Mouse (Mus musculus) lung, postnatal 10 days (tissue): ENCODE measurements at regions not wholly inside any gene's neighbourhood (a gene's known extent, or its start where the extent isn't known, plus 50 kb on each side); places are given as distances from the start of the nearest gene placed in this dataset.

ENCODE experiments used
- DNase-seq: peaks from one replicate; pipeline ENCODE4 v3.0.0; 2021

DNA sequence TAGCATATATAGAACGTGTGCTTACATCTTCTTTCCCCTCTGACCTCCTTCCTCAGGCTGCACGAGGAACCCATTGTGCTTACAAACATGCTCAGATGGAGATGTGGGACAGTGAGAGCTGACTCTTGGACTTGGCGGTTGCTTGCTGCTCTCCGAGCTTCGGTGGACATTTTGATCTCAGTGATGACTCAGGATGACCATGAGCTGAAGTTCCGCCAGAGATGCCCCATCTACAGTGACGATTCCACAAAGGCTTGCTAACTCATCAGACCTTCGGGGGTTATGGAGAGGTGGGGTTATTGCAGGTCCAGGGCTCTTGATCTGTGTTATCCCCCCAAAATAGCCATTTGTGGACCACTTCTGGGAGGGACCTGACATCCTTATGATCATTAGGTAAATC lies 111.8 kb upstream of the Kazn start:
- DNase-seq: no peak

DNA sequence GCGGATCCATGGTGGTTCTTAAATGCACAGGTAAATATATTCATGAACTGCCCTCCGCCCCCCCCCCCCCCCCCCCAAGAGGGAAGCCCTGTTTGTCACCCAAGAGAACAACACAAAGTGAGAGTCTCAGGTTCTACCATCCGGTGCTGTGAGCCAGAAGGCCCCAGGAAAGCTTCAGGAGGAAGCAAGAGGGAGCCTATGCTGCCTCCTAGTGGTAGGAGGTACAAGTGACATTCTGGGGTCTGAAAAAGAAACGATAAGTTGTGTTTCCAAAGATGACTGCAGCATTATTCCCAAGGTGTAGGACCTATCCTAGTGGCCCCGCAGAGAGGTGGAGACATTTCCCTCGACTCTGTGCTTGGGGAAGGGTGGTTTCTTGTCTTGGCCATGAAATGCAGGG lies 109.7 kb upstream of the Kazn start:
- peak; percentile 57 for DNase-seq

DNA sequence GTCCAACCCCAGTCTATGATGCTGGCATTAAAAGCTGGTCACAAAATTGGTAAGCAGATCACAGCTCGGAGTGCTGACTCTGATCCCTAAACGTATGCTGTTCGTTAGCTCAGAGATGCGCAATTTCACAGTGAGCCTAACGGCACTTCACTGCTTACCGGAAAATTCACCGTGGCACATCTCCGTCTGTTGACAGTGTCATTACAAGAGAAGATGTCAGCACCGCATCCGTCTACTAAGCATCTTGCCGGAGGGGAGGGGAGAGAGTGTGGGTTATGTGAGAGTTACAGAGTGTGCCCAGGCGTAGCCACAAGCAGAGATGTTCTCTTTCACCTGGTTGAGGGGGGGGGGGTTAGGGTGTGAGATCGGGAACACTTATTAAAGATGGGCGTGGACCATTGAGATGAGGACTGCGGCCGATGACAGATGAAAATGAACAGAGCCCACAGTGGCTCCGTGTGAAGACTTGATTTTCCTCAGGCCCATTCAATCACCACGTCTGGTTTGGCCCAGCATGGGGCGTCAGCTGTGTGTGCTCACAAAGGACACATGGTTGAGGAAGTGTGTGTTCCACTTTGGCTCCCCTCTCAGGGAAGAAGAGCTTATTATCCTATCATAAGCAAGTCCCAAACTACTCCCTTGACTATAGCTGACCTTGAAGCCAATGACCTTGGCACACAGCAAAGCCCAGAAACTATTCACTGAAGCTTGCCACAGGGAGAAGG lies 103.4 kb upstream of the Kazn start:
- DNase-seq: no peak

DNA sequence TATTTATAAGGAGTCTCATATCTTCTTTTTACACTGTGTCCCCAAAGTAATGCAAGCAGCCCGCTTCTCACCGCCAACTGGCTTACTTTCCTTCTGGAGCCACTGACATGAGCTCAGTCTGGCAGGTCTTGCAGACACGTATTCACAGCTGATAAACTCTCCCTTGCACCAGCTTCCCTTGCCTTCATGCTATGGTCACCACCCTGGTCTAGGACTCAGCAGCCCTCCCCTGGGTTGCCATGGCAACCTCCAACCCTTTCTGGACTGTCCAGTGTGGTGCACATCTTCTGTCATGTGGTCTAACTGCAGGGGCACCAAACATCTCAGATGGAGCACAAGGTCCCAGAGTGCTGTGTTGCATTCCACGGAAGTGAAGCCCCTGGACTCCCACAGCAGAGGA lies 102.1 kb upstream of the Kazn start:
- DNase-seq: no peak

DNA sequence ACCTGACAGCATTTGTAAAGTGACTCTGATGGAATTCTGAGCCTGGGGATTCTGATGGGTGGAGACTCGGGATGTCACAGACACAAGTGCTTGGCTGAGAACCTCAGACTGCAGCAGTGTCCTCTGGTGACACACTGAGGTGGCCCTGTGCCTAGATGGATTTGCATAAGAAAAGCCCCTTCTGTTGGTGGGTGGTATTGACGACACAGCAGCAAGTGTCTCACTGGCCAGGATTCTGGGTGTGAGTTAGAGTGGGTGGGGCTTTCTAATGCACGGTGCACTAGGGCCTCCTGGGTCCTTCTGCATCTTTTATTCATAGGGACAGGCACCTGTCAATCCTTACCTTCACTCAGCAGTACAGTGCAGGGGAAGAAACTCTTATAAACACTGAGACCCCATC lies 100.9 kb upstream of the Kazn start:
- peak; percentile 48 for DNase-seq

DNA sequence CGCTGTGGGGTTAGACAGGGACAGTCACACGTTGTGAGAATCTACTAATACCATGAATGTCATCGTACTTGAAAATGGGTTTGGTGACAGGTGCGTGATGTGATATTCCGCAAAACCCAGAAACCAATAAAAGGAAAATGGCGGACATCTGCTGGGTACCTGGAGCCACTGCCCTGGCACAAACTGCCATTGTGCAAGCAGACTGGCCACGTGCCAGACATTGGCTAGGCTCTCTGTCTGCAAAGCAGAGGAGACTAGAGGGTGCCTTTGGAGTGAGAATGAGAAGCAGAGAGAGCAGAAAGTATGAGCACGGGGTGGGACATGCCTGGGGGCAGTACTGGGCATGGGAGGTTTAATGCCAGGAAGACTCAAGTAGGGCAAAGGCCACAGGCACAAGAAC lies 98.5 kb upstream of the Kazn start:
- peak; percentile 24 for DNase-seq

DNA sequence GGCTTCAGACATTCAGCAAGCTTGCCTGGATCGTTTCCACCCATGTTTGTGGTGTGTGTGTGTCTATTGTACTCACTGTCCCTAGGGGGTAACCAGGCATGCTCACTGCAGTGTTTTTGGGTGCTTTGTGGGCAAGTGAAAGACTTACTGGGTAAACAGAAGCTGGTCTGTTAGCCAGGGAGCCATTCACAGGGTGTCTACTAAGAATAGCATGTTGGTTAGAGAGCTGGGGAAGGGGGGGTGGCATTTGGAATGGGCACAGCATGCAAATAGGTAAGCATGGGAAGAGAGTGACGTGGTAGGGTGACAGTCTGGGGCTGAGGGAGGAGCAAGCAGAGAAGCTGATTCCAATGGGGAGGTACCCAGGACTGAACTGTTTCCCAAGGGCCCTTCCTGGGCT lies 97.7 kb upstream of the Kazn start:
- DNase-seq: no peak

DNA sequence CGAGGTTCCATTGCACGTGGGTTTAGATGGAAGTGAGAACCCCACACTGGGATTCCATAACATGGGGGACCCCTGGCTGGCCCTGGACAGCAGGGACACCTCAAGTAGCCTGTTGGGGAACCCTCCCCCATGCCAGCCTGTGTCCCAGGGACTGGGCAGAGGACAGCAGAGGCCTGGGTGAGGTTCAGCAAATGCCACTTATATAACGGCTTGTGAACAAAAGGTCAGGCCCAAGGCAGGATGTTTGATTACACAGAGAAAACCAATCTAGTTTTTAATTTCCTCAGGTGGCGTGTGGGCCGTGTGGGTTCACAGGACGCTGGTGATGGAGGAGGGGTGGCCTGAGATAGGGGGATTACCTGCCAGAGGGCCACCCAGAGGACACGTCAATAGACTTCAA lies 94.9 kb upstream of the Kazn start:
- DNase-seq: no peak

DNA sequence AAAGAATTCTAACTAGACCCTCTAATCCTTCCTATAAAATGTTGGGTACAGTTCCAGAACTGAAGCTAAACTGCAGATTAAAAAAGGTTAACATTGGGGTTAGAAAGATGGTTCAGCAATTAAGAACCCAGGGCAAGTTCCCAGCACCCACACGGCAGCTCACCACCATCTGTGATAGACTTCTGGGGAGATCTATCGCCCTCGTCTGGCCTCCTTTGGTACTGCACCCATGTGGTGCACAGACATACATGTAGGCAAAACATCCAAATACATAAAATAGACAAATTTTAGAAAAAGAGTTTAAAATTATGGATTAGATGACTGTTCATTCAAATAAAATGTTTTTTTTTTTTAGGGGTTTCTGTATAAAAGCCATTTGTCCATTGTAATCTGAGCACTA lies 91.4 kb upstream of the Kazn start:
- DNase-seq: no peak

DNA sequence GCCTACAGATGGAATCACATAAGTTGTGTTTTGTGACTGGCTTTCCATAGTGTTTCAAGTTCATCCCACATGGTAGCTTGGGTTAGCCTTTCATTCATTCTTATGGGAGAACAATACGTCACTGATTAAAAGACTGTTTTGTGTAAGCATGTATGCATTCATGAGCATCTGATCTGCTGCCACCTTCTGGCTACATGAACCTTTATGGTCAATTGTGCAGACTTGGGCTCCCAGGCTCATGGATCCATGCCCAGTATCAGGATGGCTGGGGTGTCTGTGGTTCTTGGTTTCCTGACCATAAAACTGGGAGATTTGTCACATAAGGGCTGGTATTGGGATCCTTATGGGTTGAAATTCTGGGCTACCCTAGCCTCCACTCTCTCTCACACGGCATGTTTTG lies 90.4 kb upstream of the Kazn start:
- DNase-seq: no peak

DNA sequence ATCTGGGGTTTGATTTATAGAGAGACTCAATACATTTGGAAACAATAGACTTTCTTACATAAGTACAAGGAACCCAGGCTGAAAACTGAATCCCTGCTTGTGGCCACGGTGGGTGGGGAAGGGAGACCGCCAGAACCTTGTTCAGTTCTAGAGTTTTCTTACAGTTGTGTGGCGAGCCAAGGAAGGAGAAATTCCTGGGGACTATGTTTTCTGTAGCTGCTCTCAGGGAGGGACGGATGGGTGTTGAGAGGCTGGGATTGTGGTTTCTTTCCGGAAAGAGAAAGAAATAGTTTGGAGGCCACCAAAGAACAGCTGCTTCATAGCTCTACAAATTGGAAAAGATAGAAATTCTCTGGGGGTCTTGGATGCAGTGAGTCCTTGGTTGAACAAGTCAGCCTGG lies 87.3 kb upstream of the Kazn start:
- no peak for DNase-seq

DNA sequence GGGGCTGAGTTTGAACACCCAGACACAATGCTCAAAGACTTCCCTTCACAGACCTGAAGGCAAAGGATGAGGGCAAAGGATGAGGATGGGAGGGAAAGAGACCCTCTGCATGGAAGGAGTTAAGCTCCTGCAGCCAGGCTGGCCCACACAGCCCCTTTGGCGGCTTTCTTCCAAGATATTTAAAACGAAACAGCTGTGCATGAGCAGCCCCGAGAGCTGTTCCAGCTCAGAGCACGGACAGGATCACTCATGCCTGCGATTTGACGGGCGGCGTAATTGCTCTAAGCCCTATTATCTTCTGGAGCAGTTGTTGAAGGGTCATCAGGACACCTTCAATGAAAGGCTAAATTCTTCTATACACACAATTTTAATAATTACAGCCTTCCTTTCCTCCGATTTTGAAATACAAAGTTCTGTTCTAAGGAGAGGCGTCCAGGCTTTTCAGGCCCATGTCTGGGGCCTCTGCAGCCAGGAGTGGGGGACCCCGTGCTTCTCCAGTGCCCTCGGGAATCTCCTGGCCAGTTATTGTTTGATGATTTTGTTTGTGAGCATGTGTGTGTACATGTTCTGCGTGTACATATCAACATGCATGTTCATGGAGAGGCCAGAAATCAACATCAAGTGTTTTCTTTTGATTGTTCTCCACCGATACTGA lies 82.1 kb upstream of the Kazn start:
- DNase-seq: peak; percentile 40

DNA sequence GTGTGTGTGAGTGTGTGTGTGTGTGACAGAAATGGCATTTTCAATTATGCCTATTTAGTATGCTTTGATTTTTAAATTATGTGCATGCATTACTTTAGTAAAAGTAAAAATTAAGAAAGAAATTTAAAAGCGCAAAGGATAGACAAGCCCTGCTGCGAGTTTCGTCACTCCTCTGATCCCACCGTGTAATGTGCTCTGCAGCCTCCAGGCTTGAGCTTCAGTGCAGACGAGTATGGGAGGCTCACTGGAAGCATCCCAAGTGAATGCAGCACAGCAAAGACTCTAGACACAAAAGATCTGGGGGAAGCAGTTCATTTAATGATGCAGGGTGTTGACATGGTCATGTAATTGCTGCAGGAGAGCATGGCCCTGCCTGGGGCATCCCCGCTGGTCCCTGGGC lies 71.1 kb upstream of the Kazn start:
- DNase-seq: no peak

DNA sequence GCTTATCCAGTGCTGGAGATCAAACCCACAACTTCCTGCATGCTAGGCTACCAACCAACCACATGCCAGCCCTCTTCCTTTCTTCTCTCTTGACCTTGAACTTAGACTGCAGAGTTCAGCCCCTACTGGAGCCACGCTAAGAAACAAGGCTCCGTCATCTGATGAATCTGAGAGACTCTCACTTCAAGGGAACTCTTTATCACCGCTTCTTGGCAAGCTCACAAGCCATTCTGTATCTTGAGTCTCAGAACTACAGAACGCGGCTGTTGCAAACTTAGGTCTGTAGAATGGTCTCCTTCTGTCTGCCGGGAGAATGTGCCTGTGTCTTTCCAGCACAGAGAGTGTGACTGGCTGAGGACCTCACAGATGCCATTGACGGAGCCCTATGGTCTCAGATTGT lies 69.1 kb upstream of the Kazn start:
- no peak for DNase-seq

DNA sequence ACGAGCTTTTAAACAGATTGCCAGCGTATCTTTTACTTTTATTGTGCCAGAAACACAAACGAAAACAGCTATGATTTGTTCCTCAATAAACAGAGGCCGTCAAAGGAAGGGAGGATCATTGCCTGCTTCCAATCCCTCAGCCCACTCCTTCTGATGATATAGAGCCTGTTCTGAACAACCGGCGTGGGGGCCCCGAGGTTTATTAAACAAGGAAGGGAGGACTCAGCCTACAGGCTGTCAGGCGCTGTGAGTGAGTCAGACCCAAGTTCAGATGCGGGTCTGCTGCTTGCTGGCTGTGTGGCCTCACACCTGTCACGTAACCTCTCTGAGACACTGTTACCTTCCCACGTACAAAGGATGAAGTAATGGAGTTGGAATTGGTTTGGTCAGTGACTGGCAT lies 68.1 kb upstream of the Kazn start:
- no peak for DNase-seq

DNA sequence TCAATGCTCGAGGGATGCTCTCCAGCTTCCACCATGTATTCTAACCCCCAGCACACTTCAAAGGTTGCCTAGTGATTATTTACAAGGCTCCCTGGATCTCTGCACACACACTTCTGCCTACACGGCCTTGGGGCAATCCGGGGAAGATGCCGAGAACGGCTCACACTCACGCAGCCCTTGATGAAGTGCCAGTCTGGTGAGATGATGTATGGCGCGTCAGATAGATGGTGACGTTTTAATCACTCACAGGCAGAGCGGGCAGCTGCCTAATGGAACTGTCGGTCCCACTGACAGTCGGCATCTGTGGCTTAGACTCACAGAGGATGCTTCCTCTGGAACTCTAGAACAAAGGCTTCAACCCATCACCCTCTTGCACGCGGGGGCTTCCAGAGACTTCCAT lies 66.9 kb upstream of the Kazn start:
- no peak for DNase-seq

DNA sequence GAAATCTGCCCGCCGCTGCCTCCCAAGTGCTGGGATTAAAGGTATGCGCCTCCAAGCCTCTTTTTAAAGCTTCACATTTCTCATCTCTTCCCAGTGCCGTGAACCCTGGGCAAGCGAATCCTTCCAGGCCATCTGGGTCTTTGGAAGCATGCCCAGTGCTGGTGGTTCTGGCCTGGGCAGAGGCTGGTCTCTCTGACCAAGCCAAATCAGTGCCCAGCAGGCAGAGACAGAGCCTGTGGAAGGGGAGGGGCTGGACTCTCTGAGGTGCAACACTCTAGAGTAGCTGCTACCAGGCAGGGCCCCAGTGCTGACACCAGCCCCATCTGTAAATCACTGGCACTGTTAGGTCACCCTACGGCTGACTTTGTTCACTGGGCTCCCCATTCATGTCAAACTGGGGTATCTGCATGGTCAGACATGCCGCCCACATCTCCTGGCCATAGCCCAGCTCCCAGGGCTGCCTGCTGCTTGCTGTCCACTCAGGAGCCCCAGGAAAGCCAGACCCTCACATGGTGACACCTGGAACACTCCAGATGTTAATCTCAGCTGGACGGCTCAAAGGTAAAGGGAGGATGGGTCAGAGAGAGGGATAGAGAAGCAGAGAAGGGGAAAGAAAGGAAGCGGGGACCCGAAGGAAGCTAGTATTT lies 64.3 kb upstream of the Kazn start:
- no peak for DNase-seq

DNA sequence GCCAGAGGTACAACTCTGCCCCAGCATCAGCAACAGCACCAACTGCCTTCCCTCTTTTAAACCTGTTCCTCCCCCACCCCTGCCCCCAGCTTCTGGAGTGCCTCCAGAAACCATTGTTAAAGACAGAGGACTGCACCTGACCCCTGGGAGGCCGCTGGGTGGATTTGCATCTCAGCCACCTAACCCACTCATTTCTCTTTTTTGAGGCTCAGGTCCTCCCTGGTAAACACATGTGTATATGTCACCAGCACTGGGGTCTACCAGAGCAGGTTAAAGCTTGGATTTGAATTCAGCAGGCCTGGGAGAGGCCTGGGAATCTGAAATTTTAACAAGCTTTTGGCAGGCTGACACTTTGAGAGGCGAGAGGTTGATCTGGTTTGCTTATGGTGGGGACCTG lies 63.5 kb upstream of the Kazn start:
- DNase-seq: no peak

DNA sequence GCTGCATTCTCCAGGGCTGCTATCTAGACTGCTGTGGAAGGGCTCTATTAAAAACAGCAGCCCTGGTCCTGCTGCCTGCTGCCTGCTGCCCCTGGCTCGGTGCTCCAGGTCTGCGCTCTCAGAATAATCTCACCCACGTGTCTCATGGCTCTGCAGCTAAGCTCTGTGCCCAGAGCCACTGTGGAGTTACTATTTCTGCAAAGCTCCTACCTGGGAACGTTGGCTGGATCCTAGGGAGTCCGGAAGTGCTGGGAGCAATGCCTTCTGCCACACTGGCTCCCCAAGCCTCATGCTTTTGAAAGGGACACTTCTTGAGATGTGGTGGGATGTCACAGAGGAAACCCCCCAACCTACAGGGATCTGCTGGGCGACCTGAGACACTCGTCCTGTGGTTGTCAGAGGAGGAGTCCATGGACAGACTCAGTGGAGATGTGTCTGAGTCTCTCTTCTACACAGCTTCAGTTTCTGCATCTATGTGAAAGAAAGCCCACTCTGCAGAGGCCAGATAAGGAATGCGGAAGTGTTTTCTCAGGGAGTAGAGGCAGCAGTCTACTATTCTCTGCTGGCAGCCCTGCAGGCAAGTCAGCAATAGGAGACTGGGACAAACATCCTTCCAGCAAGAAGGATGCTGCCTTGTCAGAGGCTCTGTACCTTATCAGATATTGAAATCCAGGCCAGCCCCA lies 63.0 kb upstream of the Kazn start:
- DNase-seq: no peak

DNA sequence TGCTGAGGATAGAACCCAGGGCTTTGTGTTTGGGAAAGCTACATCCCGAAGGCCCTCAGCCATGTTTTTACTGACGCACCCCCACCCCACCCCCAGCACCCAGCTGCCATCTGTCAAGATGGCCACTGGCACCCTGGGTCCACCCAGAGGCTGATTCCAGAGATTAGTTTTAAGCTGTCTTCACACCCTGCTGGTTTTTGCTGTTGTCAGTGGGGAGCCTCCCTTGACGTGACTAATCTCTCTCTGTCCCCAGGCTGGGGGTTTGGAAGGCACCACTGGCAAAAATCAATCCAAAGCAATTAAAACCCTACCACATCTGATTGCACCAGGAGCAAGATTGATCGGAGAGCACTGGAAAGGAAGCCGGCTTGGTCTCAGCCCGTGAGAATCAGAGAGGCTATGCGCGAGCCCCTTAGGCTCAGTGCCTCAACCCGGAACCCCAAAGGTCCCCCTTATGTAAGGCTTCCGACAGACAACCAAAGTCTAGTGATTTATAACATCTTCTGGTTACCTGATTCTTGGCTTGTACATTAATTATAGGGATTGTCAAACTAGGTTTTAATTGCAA lies 59.7 kb upstream of the Kazn start:
- no peak for DNase-seq

DNA sequence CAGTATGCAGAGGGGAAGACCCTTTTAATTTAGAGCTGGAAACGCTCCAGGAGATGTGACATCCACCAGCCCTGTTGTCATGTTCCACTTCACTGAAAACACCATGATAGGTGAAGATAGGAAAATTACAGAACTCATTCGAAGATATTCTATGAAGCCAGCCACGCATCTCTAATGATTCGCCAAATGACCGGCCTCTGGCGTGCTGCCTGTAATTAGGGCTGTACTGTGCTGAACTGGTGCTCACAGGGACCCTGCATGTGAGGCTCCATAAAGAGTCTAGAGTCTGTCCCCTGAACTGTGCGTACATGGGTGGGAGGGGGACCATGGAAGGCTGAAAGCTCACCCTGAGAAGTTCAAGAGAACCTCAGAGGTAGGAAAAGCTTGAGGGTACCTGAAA lies 53.6 kb upstream of the Kazn start:
- no peak for DNase-seq

DNA sequence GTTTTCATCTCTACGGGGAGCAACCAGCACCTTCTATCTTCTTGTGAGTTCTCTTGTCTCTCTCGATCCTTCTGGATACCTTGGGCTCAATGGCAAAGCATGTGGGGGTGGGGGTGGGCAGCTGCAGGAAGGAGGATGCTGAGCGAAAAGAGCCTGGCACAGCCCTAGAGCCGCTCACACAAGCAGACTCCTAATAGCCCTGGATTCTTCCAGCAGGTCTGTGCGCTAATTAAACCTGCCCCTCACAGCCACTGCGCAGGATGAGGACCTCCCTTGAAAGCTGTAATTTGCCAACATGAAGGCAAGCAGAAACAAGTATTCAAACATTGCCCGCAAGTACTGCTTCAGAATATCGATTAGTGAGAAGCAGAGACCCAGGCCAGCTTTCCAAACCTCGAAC lies 53.1 kb upstream of the Kazn start:
- no peak for DNase-seq

DNA sequence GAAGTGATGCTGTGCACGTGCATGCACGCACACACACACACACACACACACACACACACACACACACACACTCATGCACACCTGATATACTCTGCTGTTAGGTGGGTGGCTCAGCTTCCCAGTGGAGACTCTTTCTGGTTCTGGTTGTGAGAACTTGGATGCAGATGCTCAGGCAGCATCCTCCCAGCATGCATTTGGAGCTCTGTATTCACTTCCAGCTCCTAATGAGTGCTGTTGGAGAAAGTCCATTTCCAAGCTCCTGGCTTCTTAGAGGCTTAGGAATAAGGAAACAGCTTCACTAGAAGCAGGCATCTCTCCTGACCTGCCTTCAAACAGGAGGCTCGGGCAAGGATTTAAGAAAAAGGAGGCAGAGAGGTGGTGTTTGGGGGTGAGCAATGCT lies 52.2 kb upstream of the Kazn start:
- DNase-seq: no peak
